Mouse (Mus musculus) thymus, adult 2 months (tissue): Measurements from ENCODE around the gene Pxdn. TPM values are rescaled to one million over a fixed set of nuclear protein-coding genes. Genes with fewer than 3 reads are reported as not detected.

Experiments used
- DNase-seq: peaks from one replicate; pipeline ENCODE4 v3.0.0; 2021
- H3K27ac ChIP-seq: fragments of 200-500 bp; 2 replicates; pipeline ENCODE4 v1.5.1; 2012; ENCODE audit warnings: low read length, control low read depth; ENCODE audit not compliant: control insufficient read depth, insufficient read depth
- H3K27me3 ChIP-seq: fragments of 200-500 bp; 2 replicates; pipeline ENCODE4 v1.6.1; 2012; ENCODE audit warnings: mild to moderate bottlenecking, low read length, moderate library complexity, mixed read lengths; ENCODE audit not compliant: control insufficient read depth, insufficient read depth
- H3K36me3 ChIP-seq: fragments of 200-500 bp; 2 replicates; pipeline ENCODE4 v1.6.1; 2012; ENCODE audit warnings: mild to moderate bottlenecking, low read length, moderate library complexity; ENCODE audit not compliant: control insufficient read depth, insufficient read depth
- H3K4me1 ChIP-seq: fragments of 200-500 bp; replicated peaks from 2 replicates; pipeline ENCODE4 v1.6.1; 2012; ENCODE audit warnings: low read length; ENCODE audit not compliant: control insufficient read depth, insufficient read depth
- H3K4me3 ChIP-seq: fragments of 200-500 bp; 2 replicates; pipeline ENCODE4 v1.5.1; 2012; ENCODE audit warnings: mild to moderate bottlenecking, low read length, control low read depth, moderate library complexity; ENCODE audit not compliant: control insufficient read depth, insufficient read depth
- CTCF ChIP-seq: fragments of 200-500 bp; IDR thresholded peaks from 2 replicates; pipeline ENCODE4 v1.5.1; 2012; ENCODE audit warnings: mild to moderate bottlenecking, control low read depth, low read length, moderate library complexity, borderline replicate concordance; ENCODE audit not compliant: control insufficient read depth, poor library complexity, insufficient read depth; ENCODE audit errors: extremely low read depth
- POLR2A ChIP-seq: fragments of 200-500 bp; IDR thresholded peaks from 2 replicates; pipeline ENCODE4 v1.6.1; 2012; ENCODE audit warnings: mild to moderate bottlenecking, low read length, control low read depth, moderate library complexity; ENCODE audit not compliant: control insufficient read depth, poor library complexity, insufficient read depth; ENCODE audit errors: extremely low read depth
- WGBS: fragments of 180-500 bp; shearing (Covaris S2); methylation state at CpG from one replicate; pipeline ENCODE4 v1.1.7; 2018; 5-methylcytosine and 5-hydroxymethylcytosine counted together
- polyA plus RNA-seq: library from polyadenylated mRNA; depleted of rRNA; stranded (reverse); fragments of >200 nt; gene quantifications from 2 replicates; pipeline ENCODE4 v1.2.3, GENCODE M21; 2012

Pxdn gene
- polyA plus RNA-seq, 1 experiment, result 17.2 TPM

DNA sequence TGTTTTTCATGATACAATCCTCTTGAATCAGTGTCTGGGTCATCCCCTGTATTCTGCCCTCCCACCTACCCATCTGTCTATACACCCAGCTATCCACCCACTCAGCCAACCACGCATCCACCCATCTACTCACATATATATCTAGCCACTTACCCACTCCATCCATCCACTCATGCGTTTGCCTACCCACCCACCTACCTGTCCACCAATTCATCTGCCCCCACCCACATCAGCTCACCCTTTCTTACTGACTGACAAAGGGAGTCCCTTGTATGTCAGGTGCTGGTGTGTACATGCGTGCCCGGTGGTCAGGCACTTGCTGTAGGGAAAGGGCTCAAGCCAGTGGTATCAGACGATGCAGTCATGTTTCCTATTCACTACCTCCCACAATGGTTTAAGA is 14.1 kb downstream of the Pxdn start:
- TF ChIP-seq CTCF (no peak), POLR2A (no peak)
- WGBS, result 91% methylated on average over 5 of the region's 5 CpGs
- no peak for DNase-seq
- Histone ChIP-seq H3K27ac (no peak overlapping the region), H3K27me3 (no peaks in the 10 kb centered on the region), H3K36me3 (no peaks in the 10 kb centered on the region), H3K4me3 (no peak overlapping the region), H3K4me1 (no peaks in the 10 kb centered on the region)

DNA sequence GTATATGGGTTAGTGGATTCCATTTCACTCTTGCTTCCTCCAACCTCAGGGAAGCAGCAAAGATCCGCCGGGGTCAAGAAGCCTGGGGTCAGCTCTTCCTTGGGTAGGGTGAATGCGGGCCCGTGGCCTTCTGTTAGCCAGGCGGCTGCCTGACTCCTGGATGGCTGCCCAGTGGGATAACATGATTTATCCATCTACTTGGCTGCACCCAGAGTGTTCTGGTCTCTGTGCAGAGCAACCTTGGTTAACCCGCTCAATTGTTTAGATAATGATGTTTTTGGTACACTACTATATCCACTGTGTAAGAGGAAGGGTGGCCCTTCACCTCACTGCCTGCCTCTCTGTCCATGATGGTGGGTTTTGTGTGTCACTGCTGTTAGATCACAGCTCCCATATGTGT is 14.7 kb downstream of the Pxdn start:
- Histone ChIP-seq H3K27me3 (no peaks in the 10 kb centered on the region), H3K27ac (no peak overlapping the region)
- 94% methylated on average over 6 of the region's 6 CpGs for WGBS

DNA sequence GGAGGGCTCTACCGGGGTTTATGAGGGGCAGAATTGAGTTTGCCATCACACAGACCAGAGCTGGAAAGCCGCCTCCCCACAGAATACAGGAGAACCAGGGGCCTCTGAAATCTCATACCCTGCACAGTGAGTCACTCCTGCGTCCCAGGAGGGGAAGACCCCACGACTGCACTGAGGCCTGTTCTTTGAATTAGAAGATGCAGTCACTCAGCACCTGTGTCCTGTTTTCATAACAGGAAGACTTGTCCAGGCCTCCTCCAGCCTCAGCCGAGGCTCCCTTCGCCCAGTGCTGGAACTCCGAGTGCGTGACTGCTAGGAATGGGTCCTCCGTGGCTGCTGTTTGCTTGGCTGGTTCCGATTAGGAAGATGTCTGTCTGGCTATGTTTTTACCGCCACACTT is 16.6 kb downstream of the Pxdn start:
- Histone ChIP-seq H3K27ac (no peak overlapping the region), H3K4me1 (no peaks in the 10 kb centered on the region), H3K4me3 (no peak overlapping the region), H3K36me3 (no peaks in the 10 kb centered on the region), H3K27me3 (no peaks in the 10 kb centered on the region)
- DNase-seq, result no peak
- no peak for TF ChIP-seq POLR2A
- no peak for TF ChIP-seq CTCF
- 80% methylated on average over 11 of the region's 11 CpGs for WGBS

More for the DNA sequence above, 14.7 kb downstream of the Pxdn start:
- no peak for DNase-seq
- TF ChIP-seq CTCF (no peak), POLR2A (no peak)
- H3K4me3 ChIP-seq, result no peak overlapping the region
- H3K36me3 ChIP-seq, result no peaks in the 10 kb centered on the region
- no peaks in the 10 kb centered on the region for H3K4me1 ChIP-seq

DNA sequence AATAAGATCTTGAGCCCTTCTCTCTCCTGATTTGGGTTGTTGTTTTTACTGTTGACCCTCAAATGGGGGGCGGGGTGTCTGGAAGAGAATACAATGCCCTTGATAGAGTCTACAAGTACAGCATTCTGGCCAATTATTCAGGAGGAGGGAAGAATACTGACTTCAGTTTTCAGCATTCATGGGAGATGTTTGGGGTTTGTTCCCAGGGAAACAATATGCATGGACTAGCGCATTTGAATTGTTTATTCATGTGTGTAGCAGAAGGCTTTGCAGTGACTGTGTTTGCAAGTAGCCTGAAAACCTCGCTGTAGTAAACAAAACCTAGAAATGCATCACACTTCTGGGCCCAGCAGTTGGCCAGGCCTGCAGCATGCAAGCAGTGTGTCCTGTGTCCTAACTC is 17.1 kb downstream of the Pxdn start:
- no peaks in the 10 kb centered on the region for H3K4me1 ChIP-seq
- no peak overlapping the region for H3K27ac ChIP-seq
- DNase-seq, result no peak

DNA sequence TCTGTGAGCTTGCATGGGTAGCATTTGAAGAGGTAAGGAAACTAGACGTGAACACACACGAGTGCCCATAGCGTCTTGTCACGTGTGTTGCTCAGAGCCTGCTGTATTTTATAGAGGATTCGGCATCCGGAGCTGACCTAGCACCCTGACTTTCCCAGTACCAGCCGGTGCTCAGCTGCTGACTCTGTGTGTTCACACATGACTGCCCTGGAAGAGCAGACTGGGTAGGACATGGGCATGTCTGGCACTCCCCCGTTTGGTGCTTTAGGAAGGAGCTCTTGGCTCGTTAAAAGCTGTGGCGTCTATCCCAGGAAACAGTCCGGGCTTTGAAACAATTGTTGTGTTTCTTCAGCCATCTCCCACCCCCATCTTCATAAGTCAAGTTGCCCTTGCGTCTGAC is 19.6 kb downstream of the Pxdn start:
- Histone ChIP-seq H3K36me3 (no peaks in the 10 kb centered on the region), H3K4me3 (no peak overlapping the region), H3K27ac (no peak overlapping the region), H3K27me3 (no peaks in the 10 kb centered on the region), H3K4me1 (no peaks in the 10 kb centered on the region)
- TF ChIP-seq CTCF (no peak), POLR2A (no peak)
- no peak for DNase-seq
- WGBS, result 74% methylated on average over 12 of the region's 12 CpGs

More for the DNA sequence above, 17.1 kb downstream of the Pxdn start:
- no peaks in the 10 kb centered on the region for H3K27me3 ChIP-seq
- TF ChIP-seq CTCF, result no peak
- TF ChIP-seq POLR2A, result no peak
- no peak overlapping the region for H3K4me3 ChIP-seq
- 93% methylated on average over 3 of the region's 3 CpGs for WGBS
- no peaks in the 10 kb centered on the region for H3K36me3 ChIP-seq

DNA sequence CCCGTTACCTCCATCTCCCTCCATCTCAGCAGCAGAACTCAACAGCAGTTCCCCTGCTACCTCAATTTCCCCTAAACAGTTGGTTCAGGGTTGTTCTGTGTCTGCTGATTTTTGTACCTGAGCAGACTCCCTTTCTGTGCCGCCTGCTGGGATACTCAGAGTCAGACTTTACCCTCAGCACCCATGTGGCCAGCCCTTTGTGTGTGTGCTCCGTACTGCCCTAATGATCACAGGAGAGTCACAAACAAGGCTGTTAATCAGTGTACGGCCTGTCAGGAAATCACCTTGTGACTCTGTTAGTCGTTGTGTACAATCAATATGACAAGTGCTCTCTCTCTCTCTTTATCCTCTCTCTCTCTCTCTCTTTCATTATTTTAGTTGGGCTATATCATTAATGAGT is 21.2 kb downstream of the Pxdn start:
- no peak overlapping the region for H3K27ac ChIP-seq
- no peak for DNase-seq
- WGBS, result 87% methylated on average over 5 of the region's 5 CpGs

DNA sequence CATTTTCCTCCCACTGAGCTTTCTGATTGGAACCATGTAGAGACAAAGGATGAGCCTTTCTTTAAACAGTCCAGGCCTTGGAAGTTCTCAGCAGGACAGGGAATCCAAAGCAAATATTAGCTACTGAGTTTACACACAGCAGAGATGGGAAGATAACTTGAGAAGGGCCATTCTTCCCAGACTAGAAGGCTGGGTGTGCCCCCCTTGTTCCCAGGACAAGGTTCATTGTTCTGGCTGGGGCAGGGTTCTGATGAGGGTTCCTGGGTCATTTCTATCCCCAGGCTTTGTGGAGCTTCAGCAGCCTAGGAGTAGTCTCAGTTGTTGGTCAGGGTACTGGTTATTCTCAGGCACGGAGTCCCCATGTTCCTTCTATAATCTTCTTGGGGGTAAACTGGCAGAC is 23.6 kb downstream of the Pxdn start:
- WGBS, result 97% methylated on average over 1 of the region's 1 CpGs
- Histone ChIP-seq H3K27me3 (no peaks in the 10 kb centered on the region), H3K36me3 (no peaks in the 10 kb centered on the region), H3K4me1 (no peaks in the 10 kb centered on the region), H3K4me3 (no peak overlapping the region), H3K27ac (no peak overlapping the region)
- TF ChIP-seq POLR2A (no peak), CTCF (no peak)
- no peak for DNase-seq

More for the DNA sequence above, 21.2 kb downstream of the Pxdn start:
- TF ChIP-seq POLR2A, result no peak
- TF ChIP-seq CTCF, result no peak
- Histone ChIP-seq H3K4me1 (no peaks in the 10 kb centered on the region), H3K36me3 (no peaks in the 10 kb centered on the region), H3K4me3 (no peak overlapping the region), H3K27me3 (no peaks in the 10 kb centered on the region)
